Mouse (Mus musculus): ENCODE measurements at regions not wholly inside any gene's neighbourhood (a gene's known extent, or its start where the extent isn't known, plus 50 kb on each side); places are given as distances from the start of the nearest gene placed in this dataset.

GRCm38 (mm10) chr11:114447461-114447847, 220.9 kb upstream of the Rpl38 start:
- DNase-seq, result no peak
- TF ChIP-seq POLR2A (IDR thresholded peaks at IDR 0.05; ENCODE audit: borderline replicate concordance, insufficient read depth, low read length) (no peak), CTCF (IDR thresholded peaks at IDR 0.05; ENCODE audit: borderline replicate concordance, insufficient read depth, low read depth, low read length) (no peak)
- no peak overlapping the region for H3K4me3 ChIP-seq (replicated peaks; ENCODE audit: insufficient read depth, low read depth, low read length)
- H3K27me3 ChIP-seq (ENCODE audit: control insufficient read depth, insufficient read depth, low read length), result no peaks in the 10 kb centered on the region; the same call in 1 of the 2 replicates
- 97% methylated on average over 5 of the region's 5 CpGs for WGBS
- peaks cover 23% of the 10 kb centered on the region for H3K4me1 ChIP-seq (ENCODE audit: control insufficient read depth, insufficient read depth, low read length)
- no peak overlapping the region for H3K27ac ChIP-seq (ENCODE audit: insufficient read depth, low read length)

DNA sequence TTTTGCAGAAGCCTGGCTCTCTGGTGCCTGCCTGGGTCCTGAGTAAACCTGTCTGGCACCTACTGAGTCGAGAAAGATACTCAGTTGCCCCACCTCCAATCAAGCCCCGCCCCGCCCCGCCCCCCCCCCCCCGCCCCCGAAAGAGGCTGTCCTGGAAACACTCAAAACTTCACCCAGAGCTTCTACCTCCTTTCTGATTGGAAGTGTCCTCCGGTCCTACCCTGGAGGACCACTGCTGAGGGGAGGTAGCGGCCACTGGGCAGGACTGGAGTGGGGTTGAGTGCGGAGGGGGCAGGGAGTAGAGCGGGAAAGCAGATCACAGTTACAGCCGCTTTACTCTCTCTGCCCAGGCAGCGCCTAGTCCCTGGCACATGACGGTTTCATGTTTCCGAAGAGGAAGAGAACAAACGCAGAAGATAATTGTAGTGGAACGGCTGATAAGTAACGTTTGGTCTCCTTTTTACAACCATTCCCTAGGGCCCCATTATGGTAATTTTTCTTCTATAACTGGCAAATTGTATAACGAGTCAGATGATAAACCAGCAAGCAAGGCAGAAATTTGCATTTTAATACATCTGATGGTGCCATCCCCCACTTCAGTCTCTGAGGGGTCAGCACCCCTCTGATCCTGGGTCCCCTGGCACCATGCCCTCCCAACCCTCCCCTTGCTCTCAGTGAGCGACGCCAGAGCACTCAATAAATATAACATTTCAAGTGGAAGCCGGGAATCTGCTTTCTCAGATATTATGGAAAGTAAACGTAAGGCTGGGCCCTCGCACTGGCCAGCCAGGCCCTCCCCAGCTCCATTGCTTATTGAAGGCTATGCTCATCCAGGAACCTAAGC, 221.5 kb upstream of the Rpl38 start:
- Histone ChIP-seq H3K27me3 (ENCODE audit: control insufficient read depth, insufficient read depth, low read length) (no peaks in the 10 kb centered on the region; the same call in 1 of the 2 replicates), H3K27ac (ENCODE audit: insufficient read depth, low read length) (no peak overlapping the region), H3K4me1 (ENCODE audit: control insufficient read depth, insufficient read depth, low read length) (peaks cover 23% of the 10 kb centered on the region), H3K4me3 (replicated peaks; ENCODE audit: insufficient read depth, low read depth, low read length) (no peak overlapping the region)
- TF ChIP-seq POLR2A (IDR thresholded peaks at IDR 0.05; ENCODE audit: borderline replicate concordance, insufficient read depth, low read length) (no peak), CTCF (IDR thresholded peaks at IDR 0.05; ENCODE audit: borderline replicate concordance, insufficient read depth, low read depth, low read length) (no peak)
- DNase-seq, result no peak
- WGBS, result 42% methylated on average over 23 of the region's 23 CpGs

DNA sequence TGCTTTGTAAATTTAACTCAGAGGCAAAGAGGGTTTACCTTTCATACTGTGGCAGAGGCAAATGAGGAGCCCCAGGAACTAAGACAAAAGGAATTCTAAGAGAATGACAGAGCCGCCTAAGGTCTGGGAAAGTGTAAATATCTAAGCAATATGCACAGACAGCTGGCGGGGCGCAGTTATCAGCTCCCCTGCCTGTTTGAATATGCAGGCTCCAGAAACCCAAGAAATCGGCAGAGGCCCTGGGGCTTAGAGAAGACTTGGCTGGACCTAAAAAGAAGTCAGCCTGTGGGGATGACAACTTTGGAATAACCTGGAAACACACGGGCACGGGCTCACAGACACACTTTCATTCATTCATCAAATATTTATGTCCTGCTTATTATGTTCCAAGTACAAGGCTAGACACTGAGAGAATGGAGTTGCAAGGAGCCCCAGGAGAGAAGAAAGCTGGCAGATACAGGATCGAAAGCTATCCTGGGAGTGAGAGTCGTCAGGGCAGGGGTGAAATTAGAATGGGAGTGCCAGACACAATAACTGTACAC, 222.2 kb upstream of the Rpl38 start:
- no peak for TF ChIP-seq POLR2A (IDR thresholded peaks at IDR 0.05; ENCODE audit: borderline replicate concordance, insufficient read depth, low read length)
- Histone ChIP-seq H3K4me3 (replicated peaks; ENCODE audit: insufficient read depth, low read depth, low read length) (no peak overlapping the region), H3K27ac (ENCODE audit: insufficient read depth, low read length) (no peak overlapping the region), H3K27me3 (ENCODE audit: control insufficient read depth, insufficient read depth, low read length) (no peaks in the 10 kb centered on the region; the same call in 1 of the 2 replicates), H3K4me1 (ENCODE audit: control insufficient read depth, insufficient read depth, low read length) (peaks cover 23% of the 10 kb centered on the region)
- no peak for DNase-seq
- WGBS, result 51% methylated on average over 8 of the region's 8 CpGs

DNA sequence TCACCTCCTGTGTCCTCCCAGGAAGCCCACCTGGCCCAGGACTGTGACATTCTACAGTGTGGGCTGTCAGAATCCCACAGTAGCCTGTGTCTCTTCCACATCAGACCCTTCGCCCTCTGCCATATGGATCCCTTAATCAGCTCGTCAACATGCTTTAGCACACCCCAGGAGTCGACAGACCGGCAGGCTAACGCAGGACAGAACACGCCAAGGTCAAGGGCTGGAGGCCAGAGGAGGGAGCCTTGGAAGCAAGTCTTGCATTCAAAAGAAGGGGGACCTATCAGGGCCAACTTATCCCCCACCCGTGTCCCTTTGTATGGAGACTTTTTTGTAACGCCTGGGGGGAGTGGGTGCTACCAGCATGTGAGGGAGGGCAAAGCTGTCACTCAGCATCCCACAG, 224.1 kb upstream of the Rpl38 start:
- Histone ChIP-seq H3K27ac (ENCODE audit: insufficient read depth, low read length) (no peak overlapping the region), H3K4me1 (ENCODE audit: control insufficient read depth, insufficient read depth, low read length) (peaks cover 27% of the 10 kb centered on the region), H3K4me3 (replicated peaks; ENCODE audit: insufficient read depth, low read depth, low read length) (no peak overlapping the region), H3K27me3 (ENCODE audit: control insufficient read depth, insufficient read depth, low read length) (no peaks in the 10 kb centered on the region; the same call in 1 of the 2 replicates)
- TF ChIP-seq POLR2A (IDR thresholded peaks at IDR 0.05; ENCODE audit: borderline replicate concordance, insufficient read depth, low read length), result no peak
- TF ChIP-seq CTCF (IDR thresholded peaks at IDR 0.05; ENCODE audit: borderline replicate concordance, insufficient read depth, low read depth, low read length), result no peak
- DNase-seq, result no peak
- WGBS, result 65% methylated on average over 8 of the region's 8 CpGs

- H3K4me3 ChIP-seq (replicated peaks; ENCODE audit: insufficient read depth, low read depth, low read length), result no peak overlapping the region
- WGBS, result 42% methylated on average over 5 of the region's 5 CpGs
- no peaks in the 10 kb centered on the region; the same call in 1 of the 2 replicates for H3K27me3 ChIP-seq (ENCODE audit: control insufficient read depth, insufficient read depth, low read length)
- peaks cover 24% of the 10 kb centered on the region for H3K4me1 ChIP-seq (ENCODE audit: control insufficient read depth, insufficient read depth, low read length)
- no peak overlapping the region for H3K27ac ChIP-seq (ENCODE audit: insufficient read depth, low read length)
- peak in 1 of 2 experiments; percentile 31 for DNase-seq
- TF ChIP-seq CTCF (IDR thresholded peaks at IDR 0.05; ENCODE audit: borderline replicate concordance, insufficient read depth, low read depth, low read length) (no peak), POLR2A (IDR thresholded peaks at IDR 0.05; ENCODE audit: borderline replicate concordance, insufficient read depth, low read length) (no peak)
These were observed 224.9 kb upstream of the Rpl38 start for GRCm38 (mm10) chr11:114443444-114443843.

DNA sequence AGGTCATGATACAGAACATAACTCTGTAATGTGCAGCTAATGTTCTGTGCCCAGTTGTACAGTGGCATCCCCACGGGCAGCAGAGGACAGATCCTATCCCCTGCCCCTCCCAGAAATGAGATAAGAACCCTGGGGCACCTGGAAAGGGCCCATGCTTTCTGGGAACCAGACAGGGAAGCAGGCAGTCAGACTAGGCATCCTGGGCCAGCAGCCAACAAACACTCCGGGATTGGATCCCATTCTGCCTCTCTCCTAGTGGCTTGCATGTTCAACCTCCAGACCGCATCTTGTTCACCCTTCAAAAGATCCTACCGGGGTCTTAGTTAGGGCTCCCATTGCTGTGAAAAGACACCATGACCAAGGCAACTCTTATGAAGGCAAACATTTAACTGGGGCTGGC, 229.0 kb upstream of the Rpl38 start:
- 30% methylated on average over 4 of the region's 4 CpGs for WGBS
- Histone ChIP-seq H3K4me1 (ENCODE audit: control insufficient read depth, insufficient read depth, low read length) (peaks cover 15% of the 10 kb centered on the region), H3K4me3 (replicated peaks; ENCODE audit: insufficient read depth, low read depth, low read length) (no peak overlapping the region), H3K27me3 (ENCODE audit: control insufficient read depth, insufficient read depth, low read length) (no peaks in the 10 kb centered on the region), H3K27ac (ENCODE audit: insufficient read depth, low read length) (no peak overlapping the region)
- no peak for TF ChIP-seq POLR2A (IDR thresholded peaks at IDR 0.05; ENCODE audit: borderline replicate concordance, insufficient read depth, low read length)
- no peak for TF ChIP-seq CTCF (IDR thresholded peaks at IDR 0.05; ENCODE audit: borderline replicate concordance, insufficient read depth, low read depth, low read length)
- peak; percentile 58 to 63 for DNase-seq

- H3K4me3 ChIP-seq (replicated peaks; ENCODE audit: insufficient read depth, low read depth, low read length), result no peak overlapping the region
- H3K27ac ChIP-seq (ENCODE audit: insufficient read depth, low read length), result no peak overlapping the region
- 84% methylated on average over 1 of the region's 1 CpGs for WGBS
- peaks cover 8% of the 10 kb centered on the region for H3K4me1 ChIP-seq (ENCODE audit: control insufficient read depth, insufficient read depth, low read length)
- TF ChIP-seq CTCF (IDR thresholded peaks at IDR 0.05; ENCODE audit: borderline replicate concordance, insufficient read depth, low read depth, low read length) (no peak), POLR2A (IDR thresholded peaks at IDR 0.05; ENCODE audit: borderline replicate concordance, insufficient read depth, low read length) (no peak)
- no peaks in the 10 kb centered on the region for H3K27me3 ChIP-seq (ENCODE audit: control insufficient read depth, insufficient read depth, low read length)
- no peak for DNase-seq
These were observed 232.5 kb upstream of the Rpl38 start for GRCm38 (mm10) chr11:114435788-114436187.

DNA sequence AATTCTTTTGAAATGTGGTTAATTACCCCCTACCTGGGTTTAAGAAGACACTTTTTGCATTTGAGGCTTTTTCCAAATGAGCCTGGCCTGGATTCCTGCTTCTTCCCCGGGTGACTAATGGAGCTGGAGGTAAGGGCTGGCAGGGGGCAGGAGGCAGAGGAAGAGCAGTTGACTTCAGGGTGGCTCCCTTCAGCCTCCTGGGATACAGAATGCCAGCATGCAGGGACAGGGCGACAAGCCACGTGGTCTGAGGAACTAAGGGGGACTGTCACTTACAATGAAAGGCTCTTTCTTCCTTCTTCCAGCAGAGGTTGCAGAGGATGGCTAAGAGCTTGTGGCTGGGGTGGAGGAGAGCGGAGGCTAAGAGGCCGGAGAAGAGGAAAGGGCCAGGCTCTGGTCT, 234.8 kb upstream of the Rpl38 start:
- H3K27me3 ChIP-seq (ENCODE audit: control insufficient read depth, insufficient read depth, low read length), result no peaks in the 10 kb centered on the region
- no peak overlapping the region for H3K27ac ChIP-seq (ENCODE audit: insufficient read depth, low read length)
- WGBS, result 51% methylated on average over 5 of the region's 5 CpGs
- no peaks in the 10 kb centered on the region for H3K4me1 ChIP-seq (ENCODE audit: control insufficient read depth, insufficient read depth, low read length)
- TF ChIP-seq POLR2A (IDR thresholded peaks at IDR 0.05; ENCODE audit: borderline replicate concordance, insufficient read depth, low read length) (no peak), CTCF (IDR thresholded peaks at IDR 0.05; ENCODE audit: borderline replicate concordance, insufficient read depth, low read depth, low read length) (no peak)
- DNase-seq, result peak in 1 of 2 experiments; percentile 32
- no peak overlapping the region for H3K4me3 ChIP-seq (replicated peaks; ENCODE audit: insufficient read depth, low read depth, low read length)

Measured in cerebellum, adult 2 months (tissue).